Mouse (Mus musculus): ENCODE measurements around the gene Iapp. TPM values are rescaled to one million over a fixed set of nuclear protein-coding genes. Genes with fewer than 3 reads are reported as not detected.

Iapp gene
- total RNA-seq, 1 experiment: not detected

DNA sequence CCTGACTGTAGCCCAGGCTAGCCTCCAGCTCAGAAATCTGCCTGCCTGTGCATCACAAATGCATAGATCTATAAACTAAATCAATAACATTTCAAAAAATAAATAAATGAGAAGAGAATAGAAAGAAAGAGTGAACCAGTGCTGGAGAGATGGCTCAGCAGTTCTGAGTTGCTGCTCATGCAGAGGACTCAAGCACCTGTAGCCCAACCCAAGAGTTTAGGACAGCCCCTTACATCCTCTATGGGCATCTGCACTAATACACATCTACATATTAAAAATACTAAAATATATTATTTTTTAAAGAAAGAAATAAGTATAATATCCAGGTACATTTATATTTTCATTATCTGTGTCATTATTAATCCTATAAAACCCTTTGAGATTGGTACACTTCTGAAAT, 6.9 kb downstream of the Iapp start:
- Histone ChIP-seq H3K27ac (ENCODE audit: insufficient read depth, low read depth, low read length, poor library complexity, severe bottlenecking) (no peak overlapping the region), H3K4me1 (ENCODE audit: control insufficient read depth in 2 of 2, insufficient read depth in 2 of 2, low read length in 2 of 2, poor library complexity in 1 of 2) (no peaks in the 10 kb centered on the region), H3K9me3 (ENCODE audit: control insufficient read depth, insufficient read depth, low read depth, low read length) (no peaks in the 10 kb centered on the region), H3K9ac (ENCODE audit: insufficient read depth, low read depth, low read length, poor library complexity, severe bottlenecking) (no peak overlapping the region), H3K36me3 (ENCODE audit: control insufficient read depth, insufficient read depth, low read length, poor library complexity, severe bottlenecking) (no peaks in the 10 kb centered on the region), H3K4me3 (ENCODE audit: insufficient read depth in 1 of 2, low read depth in 1 of 2, low read length in 2 of 2, poor library complexity in 1 of 2, severe bottlenecking in 1 of 2) (no peak overlapping the region)
- in situ Hi-C loops (cut with MboI; ENCODE audit: low sequenced_read_pairs in 2 of 2, unreplicated experiment in 2 of 2): no loop called here
- DNase-seq (ENCODE audit: low read depth, low spot score): no peak
- TF ChIP-seq CHD2 (IDR thresholded peaks at IDR 0.05; ENCODE audit: low read depth, low read length): no peak
- no peak for TF ChIP-seq HCFC1 (IDR thresholded peaks at IDR 0.05; ENCODE audit: borderline replicate concordance, insufficient read depth, low read length)
- no peak for TF ChIP-seq ZC3H11A (IDR thresholded peaks at IDR 0.05; ENCODE audit: borderline replicate concordance, low read depth, low read length)
- no peak for TF ChIP-seq MAFK (IDR thresholded peaks at IDR 0.05; ENCODE audit: insufficient read depth, low read depth, low read length)
- no peak for TF ChIP-seq ZNF384 (IDR thresholded peaks at IDR 0.05; ENCODE audit: low read depth, low read length)

- no peaks in the 10 kb centered on the region for H3K9me3 ChIP-seq (ENCODE audit: control insufficient read depth, insufficient read depth, low read depth, low read length)
- H3K36me3 ChIP-seq (ENCODE audit: control insufficient read depth, insufficient read depth, low read length, poor library complexity, severe bottlenecking): no peaks in the 10 kb centered on the region
- no peak overlapping the region for H3K9ac ChIP-seq (ENCODE audit: insufficient read depth, low read depth, low read length, poor library complexity, severe bottlenecking)
- in situ Hi-C loops (cut with MboI; ENCODE audit: low sequenced_read_pairs in 2 of 2, unreplicated experiment in 2 of 2): no loop called here
- H3K27ac ChIP-seq (ENCODE audit: insufficient read depth, low read depth, low read length, poor library complexity, severe bottlenecking): no peak overlapping the region
- TF ChIP-seq ZC3H11A (IDR thresholded peaks at IDR 0.05; ENCODE audit: borderline replicate concordance, low read depth, low read length): no peak
- TF ChIP-seq MAFK (IDR thresholded peaks at IDR 0.05; ENCODE audit: insufficient read depth, low read depth, low read length): no peak
- no peak for TF ChIP-seq HCFC1 (IDR thresholded peaks at IDR 0.05; ENCODE audit: borderline replicate concordance, insufficient read depth, low read length)
- TF ChIP-seq CHD2 (IDR thresholded peaks at IDR 0.05; ENCODE audit: low read depth, low read length): no peak
- no peak for TF ChIP-seq ZNF384 (IDR thresholded peaks at IDR 0.05; ENCODE audit: low read depth, low read length)
- H3K4me1 ChIP-seq (ENCODE audit: control insufficient read depth in 2 of 2, insufficient read depth in 2 of 2, low read length in 2 of 2, poor library complexity in 1 of 2): no peaks in the 10 kb centered on the region
- DNase-seq (ENCODE audit: low read depth, low spot score): no peak
- no peak overlapping the region for H3K4me3 ChIP-seq (ENCODE audit: insufficient read depth in 1 of 2, low read depth in 1 of 2, low read length in 2 of 2, poor library complexity in 1 of 2, severe bottlenecking in 1 of 2)
Observed at GRCm38 (mm10) chr6:142314285-142314684, 16.1 kb downstream of the Iapp start.

GRCm38 (mm10) chr6:142317106-142317505, 18.9 kb downstream of the Iapp start:
- H3K4me3 ChIP-seq (ENCODE audit: insufficient read depth in 1 of 2, low read depth in 1 of 2, low read length in 2 of 2, poor library complexity in 1 of 2, severe bottlenecking in 1 of 2): no peak overlapping the region
- H3K4me1 ChIP-seq (ENCODE audit: control insufficient read depth in 2 of 2, insufficient read depth in 2 of 2, low read length in 2 of 2, poor library complexity in 1 of 2): no peaks in the 10 kb centered on the region
- no peaks in the 10 kb centered on the region for H3K36me3 ChIP-seq (ENCODE audit: control insufficient read depth, insufficient read depth, low read length, poor library complexity, severe bottlenecking)
- DNase-seq (ENCODE audit: low read depth, low spot score): no peak
- no peak overlapping the region for H3K9ac ChIP-seq (ENCODE audit: insufficient read depth, low read depth, low read length, poor library complexity, severe bottlenecking)
- no peaks in the 10 kb centered on the region for H3K9me3 ChIP-seq (ENCODE audit: control insufficient read depth, insufficient read depth, low read depth, low read length)
- no peak overlapping the region for H3K27ac ChIP-seq (ENCODE audit: insufficient read depth, low read depth, low read length, poor library complexity, severe bottlenecking)
- TF ChIP-seq HCFC1 (IDR thresholded peaks at IDR 0.05; ENCODE audit: borderline replicate concordance, insufficient read depth, low read length): no peak
- no peak for TF ChIP-seq CHD2 (IDR thresholded peaks at IDR 0.05; ENCODE audit: low read depth, low read length)
- no peak for TF ChIP-seq ZC3H11A (IDR thresholded peaks at IDR 0.05; ENCODE audit: borderline replicate concordance, low read depth, low read length)
- no peak for TF ChIP-seq MAFK (IDR thresholded peaks at IDR 0.05; ENCODE audit: insufficient read depth, low read depth, low read length)
- TF ChIP-seq ZNF384 (IDR thresholded peaks at IDR 0.05; ENCODE audit: low read depth, low read length): no peak
- in situ Hi-C loops (cut with MboI; ENCODE audit: low sequenced_read_pairs in 2 of 2, unreplicated experiment in 2 of 2): no loop called here

DNA sequence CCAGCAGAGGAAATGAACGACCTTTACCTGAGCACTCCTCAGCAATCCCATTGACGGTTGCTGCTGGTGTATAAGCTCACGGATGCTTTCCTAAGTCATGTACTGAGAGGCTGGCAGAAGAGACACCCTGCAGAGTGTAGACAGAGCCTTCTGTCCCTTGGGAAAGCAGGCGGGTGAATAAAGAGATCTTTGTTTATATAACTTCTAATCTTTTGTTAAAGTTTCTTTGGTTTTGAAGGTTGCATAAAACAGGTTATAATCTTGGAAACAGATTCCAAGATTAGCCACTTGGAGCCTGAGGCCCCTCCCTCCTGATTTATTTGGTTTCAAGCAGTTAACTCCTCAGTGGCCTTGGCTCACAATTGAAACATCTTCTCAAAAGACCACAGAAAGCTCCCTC, 24.7 kb downstream of the Iapp start, which contains the start of gene Slco1a5:
TSS of gene Slco1a5 (minus strand) at position 101 of the 400 bp plus-strand sequence.
- Histone ChIP-seq H3K9me3 (ENCODE audit: control insufficient read depth, insufficient read depth, low read depth, low read length) (no peaks in the 10 kb centered on the region), H3K36me3 (ENCODE audit: control insufficient read depth, insufficient read depth, low read length, poor library complexity, severe bottlenecking) (no peaks in the 10 kb centered on the region), H3K9ac (ENCODE audit: insufficient read depth, low read depth, low read length, poor library complexity, severe bottlenecking) (no peak within 1 kb of the TSS), H3K4me1 (ENCODE audit: control insufficient read depth in 2 of 2, insufficient read depth in 2 of 2, low read length in 2 of 2, poor library complexity in 1 of 2) (peaks cover 0 to 2% of the 10 kb centered on the region in 2 experiments; a peak in 1 of 4 replicates), H3K27ac (ENCODE audit: insufficient read depth, low read depth, low read length, poor library complexity, severe bottlenecking) (no peak within 1 kb of the TSS), H3K4me3 (ENCODE audit: insufficient read depth in 1 of 2, low read depth in 1 of 2, low read length in 2 of 2, poor library complexity in 1 of 2, severe bottlenecking in 1 of 2) (no peak within 1 kb of the TSS)
- no peak for DNase-seq (ENCODE audit: low read depth, low spot score)
- in situ Hi-C loops (cut with MboI; ENCODE audit: low sequenced_read_pairs in 2 of 2, unreplicated experiment in 2 of 2): no loop called here
- TF ChIP-seq HCFC1 (IDR thresholded peaks at IDR 0.05; ENCODE audit: borderline replicate concordance, insufficient read depth, low read length) (no peak), CHD2 (IDR thresholded peaks at IDR 0.05; ENCODE audit: low read depth, low read length) (no peak), ZNF384 (IDR thresholded peaks at IDR 0.05; ENCODE audit: low read depth, low read length) (no peak), ZC3H11A (IDR thresholded peaks at IDR 0.05; ENCODE audit: borderline replicate concordance, low read depth, low read length) (no peak), MAFK (IDR thresholded peaks at IDR 0.05; ENCODE audit: insufficient read depth, low read depth, low read length) (no peak)

- peaks cover 0 to 2% of the 10 kb centered on the region in 2 experiments; a peak in 1 of 4 replicates for H3K4me1 ChIP-seq (ENCODE audit: control insufficient read depth in 2 of 2, insufficient read depth in 2 of 2, low read length in 2 of 2, poor library complexity in 1 of 2)
- H3K9me3 ChIP-seq (ENCODE audit: control insufficient read depth, insufficient read depth, low read depth, low read length): no peaks in the 10 kb centered on the region
- H3K36me3 ChIP-seq (ENCODE audit: control insufficient read depth, insufficient read depth, low read length, poor library complexity, severe bottlenecking): no peaks in the 10 kb centered on the region
- DNase-seq (ENCODE audit: low read depth, low spot score): no peak
- H3K9ac ChIP-seq (ENCODE audit: insufficient read depth, low read depth, low read length, poor library complexity, severe bottlenecking): no peak overlapping the region
- H3K27ac ChIP-seq (ENCODE audit: insufficient read depth, low read depth, low read length, poor library complexity, severe bottlenecking): no peak overlapping the region
- H3K4me3 ChIP-seq (ENCODE audit: insufficient read depth in 1 of 2, low read depth in 1 of 2, low read length in 2 of 2, poor library complexity in 1 of 2, severe bottlenecking in 1 of 2): no peak overlapping the region
- in situ Hi-C loops (cut with MboI; ENCODE audit: low sequenced_read_pairs in 2 of 2, unreplicated experiment in 2 of 2): no loop called here
- TF ChIP-seq HCFC1 (IDR thresholded peaks at IDR 0.05; ENCODE audit: borderline replicate concordance, insufficient read depth, low read length) (no peak), MAFK (IDR thresholded peaks at IDR 0.05; ENCODE audit: insufficient read depth, low read depth, low read length) (no peak), CHD2 (IDR thresholded peaks at IDR 0.05; ENCODE audit: low read depth, low read length) (no peak), ZC3H11A (IDR thresholded peaks at IDR 0.05; ENCODE audit: borderline replicate concordance, low read depth, low read length) (no peak), ZNF384 (IDR thresholded peaks at IDR 0.05; ENCODE audit: low read depth, low read length) (no peak)
Observed at GRCm38 (mm10) chr6:142326598-142326997, 28.4 kb downstream of the Iapp start.
